28 mouse cellular contexts compared by ENCODE assay signal in the genomic region with DNA sequence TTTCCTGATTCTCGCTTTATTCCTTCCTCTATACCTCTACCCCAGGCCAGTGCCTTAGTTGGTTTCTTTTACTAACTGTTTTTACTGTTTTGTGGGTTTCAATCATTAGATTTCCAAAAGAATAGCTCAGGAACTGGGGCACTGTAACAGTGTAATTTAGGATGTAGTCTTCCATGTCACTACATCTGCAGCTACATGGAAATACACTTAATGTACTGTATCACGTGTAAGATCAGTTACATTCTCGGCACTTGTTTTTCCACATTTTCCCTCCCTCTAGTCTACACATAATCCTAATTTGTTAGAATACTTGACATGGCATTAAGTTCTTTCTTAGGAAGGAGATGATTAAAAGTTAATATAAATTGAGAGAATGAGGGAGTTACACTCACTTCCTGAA.
"Had no signal": no experiment of that assay in that cellular context is flagged by ENCODE, and none has a peak within 500 bp of the region (broad histone marks: within the 10 kb centered on the region; RNA-seq: fewer than 3 reads in every experiment).

No protein-coding gene starts in this region.

- ATAC-seq: forebrain, embryonic 13.5 days; forebrain, embryonic 14.5 days; forebrain, embryonic 15.5 days; forebrain, embryonic 16.5 days; forebrain, postnatal 0 days had no signal

- H3K4me3 ChIP-seq: embryonic facial prominence, embryonic 10.5 days; embryonic facial prominence, embryonic 12.5 days; embryonic facial prominence, embryonic 13.5 days; embryonic facial prominence, embryonic 15.5 days; erythroblast, embryonic 14.5 days; forebrain, embryonic 10.5 days; forebrain, embryonic 12.5 days; forebrain, embryonic 13.5 days; forebrain, embryonic 15.5 days; gastrocnemius, adult 2 months had no signal

- H3K27me3 ChIP-seq: embryonic facial prominence, embryonic 12.5 days; embryonic facial prominence, embryonic 13.5 days; embryonic facial prominence, embryonic 15.5 days; forebrain, embryonic 12.5 days; forebrain, embryonic 13.5 days; forebrain, embryonic 15.5 days had no signal

- H3K4me2 ChIP-seq: embryonic facial prominence, embryonic 12.5 days; embryonic facial prominence, embryonic 13.5 days; embryonic facial prominence, embryonic 15.5 days; forebrain, embryonic 12.5 days; forebrain, embryonic 13.5 days; forebrain, embryonic 15.5 days had no signal

- H3K4me1 ChIP-seq: embryonic facial prominence, embryonic 10.5 days; embryonic facial prominence, embryonic 12.5 days; embryonic facial prominence, embryonic 13.5 days; embryonic facial prominence, embryonic 15.5 days; forebrain, embryonic 10.5 days; forebrain, embryonic 12.5 days; forebrain, embryonic 13.5 days; forebrain, embryonic 15.5 days had no signal

- H3K27ac ChIP-seq: embryonic facial prominence, embryonic 10.5 days; embryonic facial prominence, embryonic 12.5 days; embryonic facial prominence, embryonic 13.5 days; embryonic facial prominence, embryonic 15.5 days; forebrain, embryonic 10.5 days; forebrain, embryonic 12.5 days; forebrain, embryonic 13.5 days; forebrain, embryonic 15.5 days; gastrocnemius, adult 2 months had no signal

- DNase-seq: cerebellum, adult 18-20 months; cerebellum, adult 2 months; cerebellum, adult 8-10 months; cerebellum, adult 9-10 months; cerebellum, adult 9-11 months; cerebellum, postnatal 10 days; cerebellum, postnatal 14 days; cerebellum, postnatal 25 days; cerebellum, postnatal 36 days; embryo, embryonic 11 days; forebrain, postnatal 0 days; gastrocnemius, adult 2 months; gastrocnemius, postnatal 10 days; gastrocnemius, postnatal 14 days; gastrocnemius, postnatal 25 days; gastrocnemius, postnatal 36 days; heart, adult 11 months had no signal

- H3K9me3 ChIP-seq: embryonic facial prominence, embryonic 10.5 days; embryonic facial prominence, embryonic 12.5 days; embryonic facial prominence, embryonic 13.5 days; embryonic facial prominence, embryonic 15.5 days; forebrain, embryonic 10.5 days; forebrain, embryonic 12.5 days; forebrain, embryonic 13.5 days; forebrain, embryonic 15.5 days had no signal

- H3K9ac ChIP-seq: embryonic facial prominence, embryonic 12.5 days; embryonic facial prominence, embryonic 13.5 days; embryonic facial prominence, embryonic 15.5 days; forebrain, embryonic 12.5 days; forebrain, embryonic 13.5 days; forebrain, embryonic 15.5 days; forebrain, postnatal 0 days had no signal

- H3K36me3 ChIP-seq: embryonic facial prominence, embryonic 10.5 days; embryonic facial prominence, embryonic 12.5 days; embryonic facial prominence, embryonic 13.5 days; embryonic facial prominence, embryonic 15.5 days; forebrain, embryonic 10.5 days; forebrain, embryonic 12.5 days; forebrain, embryonic 15.5 days had no signal
